Mouse (Mus musculus): Measurements from ENCODE around the gene Myo6.

Gene Myo6

DNA sequence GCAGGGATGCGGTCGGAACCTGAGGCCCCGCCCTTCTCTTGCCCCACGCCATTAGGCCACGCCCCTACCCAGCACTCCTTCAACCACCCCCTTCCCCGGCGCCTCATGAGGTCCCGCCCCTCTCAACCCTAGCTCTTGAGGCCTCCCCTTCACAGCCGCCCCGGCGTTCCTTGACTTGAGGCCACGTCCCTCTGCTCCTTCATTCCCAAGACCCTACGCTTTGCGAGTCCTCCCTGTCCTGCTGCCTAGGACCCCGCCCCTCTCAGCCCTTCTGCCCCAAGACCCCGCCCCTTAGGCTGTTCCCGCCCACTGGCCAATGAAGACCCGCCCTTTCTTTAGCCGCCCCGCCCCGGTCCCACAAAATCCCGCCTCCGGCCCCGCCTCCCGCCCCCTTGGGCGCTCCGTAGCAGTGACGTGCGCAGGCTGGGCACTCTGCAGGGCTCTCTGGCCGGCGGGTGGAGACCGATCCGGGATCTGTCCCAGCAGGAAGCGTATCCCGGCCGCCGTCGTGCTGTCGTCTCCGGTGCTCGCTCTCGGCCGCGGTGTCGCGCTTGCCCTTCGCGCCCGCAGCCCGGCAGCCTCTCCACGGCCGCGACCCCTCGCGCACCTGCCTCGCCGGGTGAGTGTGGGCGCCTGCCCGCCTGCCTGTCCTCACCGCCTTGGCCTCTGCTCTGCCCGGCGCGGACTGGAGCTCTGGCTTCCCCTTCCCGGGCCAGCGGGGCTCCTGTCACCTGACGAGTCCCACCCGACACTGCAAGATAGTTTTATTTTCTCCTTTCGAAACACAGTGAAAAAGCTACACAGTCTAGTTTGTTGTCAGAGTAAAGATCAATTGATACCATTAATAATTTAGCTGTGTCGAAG, at the start of gene Myo6:
Gene Myo6 (plus strand): TSS at position 421 of the 864 bp plus-strand sequence.
- peak; percentile 77 to 81 for DNase-seq (ENCODE audit: low spot score in 2 of 2)

DNA sequence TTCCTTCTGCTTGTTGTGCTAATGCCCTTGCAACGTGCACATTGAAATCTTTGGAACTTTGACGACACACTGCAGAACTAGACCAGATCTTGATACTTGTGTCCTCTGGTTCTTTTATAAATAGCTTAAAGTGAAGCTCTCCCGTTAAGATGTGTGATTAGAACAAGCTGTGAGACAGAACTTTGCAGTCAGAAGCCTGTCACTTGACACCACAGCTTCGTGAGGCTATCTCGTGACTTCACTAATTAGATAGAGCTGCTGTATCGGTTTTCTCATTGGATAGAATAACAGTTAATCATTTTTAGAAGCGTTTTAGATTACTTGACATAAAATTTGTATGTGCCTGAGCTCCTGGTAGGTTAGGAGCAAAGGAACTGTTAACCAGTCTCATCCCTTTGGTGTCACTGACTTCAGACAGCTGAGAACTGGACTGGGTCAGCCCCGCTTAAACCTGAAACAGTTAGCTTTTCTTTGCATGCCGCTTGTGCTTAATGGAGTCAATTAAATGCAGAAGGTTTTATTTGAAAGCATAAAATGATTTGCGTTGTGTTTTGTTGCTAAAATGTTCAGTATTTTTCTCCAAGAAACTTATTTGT, 18.7 kb upstream of the Myo6 start:
- no peak for DNase-seq (ENCODE audit: low spot score in 2 of 2)

DNA sequence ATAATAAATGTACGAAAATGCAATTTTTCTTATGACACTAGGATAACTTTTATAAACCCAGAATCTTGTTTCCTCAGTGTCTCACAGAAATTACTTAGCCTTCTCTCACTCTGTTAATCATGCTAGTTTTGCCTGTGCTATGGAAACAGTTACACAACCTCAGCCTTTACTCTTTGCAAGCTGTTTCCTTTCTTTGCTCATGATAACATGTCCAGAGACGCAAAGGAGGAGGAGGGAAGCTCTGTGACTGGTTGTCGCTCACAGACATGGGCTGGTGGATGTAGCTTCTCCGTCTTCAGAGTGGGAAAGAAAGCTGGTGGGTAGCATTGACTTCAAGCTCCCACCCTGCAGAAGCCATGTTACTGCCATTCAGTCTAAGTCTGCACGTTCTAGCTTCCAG, 15.2 kb upstream of the Myo6 start:
- DNase-seq (ENCODE audit: low spot score in 2 of 2): no peak

DNA sequence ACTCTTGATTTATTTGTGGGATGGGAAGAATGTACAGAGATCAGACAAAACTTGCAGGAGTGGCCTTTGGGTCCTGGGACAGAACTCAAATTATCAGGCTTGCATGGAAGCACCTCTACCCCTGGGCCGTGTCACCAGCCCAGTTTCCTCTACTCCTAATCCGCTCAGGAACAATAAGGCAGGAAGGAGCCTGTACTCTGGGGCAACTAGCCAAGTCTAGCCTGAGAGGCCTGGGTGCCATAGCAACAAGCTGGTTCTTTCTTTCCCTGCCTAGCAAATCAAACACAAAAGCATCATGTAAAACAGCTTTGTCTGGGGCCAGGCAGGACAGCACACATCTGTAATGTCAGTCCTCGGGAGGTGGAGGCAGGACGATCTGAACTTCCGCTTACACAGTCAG, 9.6 kb upstream of the Myo6 start:
- no peak for DNase-seq (ENCODE audit: low spot score in 2 of 2)

DNA sequence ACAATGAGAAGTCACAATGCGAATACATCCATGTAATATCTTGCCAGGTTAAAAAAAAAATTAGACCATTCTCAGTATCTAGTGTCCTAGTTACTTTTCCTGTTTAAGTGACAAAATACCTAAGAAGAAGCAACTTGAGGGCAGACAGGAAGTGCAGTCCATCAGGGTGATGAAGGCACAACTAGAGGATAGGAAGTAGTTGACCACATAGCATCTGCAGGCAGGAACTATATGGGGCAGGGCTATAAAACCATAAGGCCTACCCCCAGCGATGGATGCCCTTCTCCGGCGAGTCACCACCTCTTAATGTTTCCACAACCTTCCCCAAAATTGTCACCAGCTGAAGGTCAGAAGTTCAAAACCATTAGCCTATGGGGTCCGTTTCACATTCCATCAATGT, 8.1 kb upstream of the Myo6 start:
- DNase-seq (ENCODE audit: low spot score in 2 of 2): no peak

DNA sequence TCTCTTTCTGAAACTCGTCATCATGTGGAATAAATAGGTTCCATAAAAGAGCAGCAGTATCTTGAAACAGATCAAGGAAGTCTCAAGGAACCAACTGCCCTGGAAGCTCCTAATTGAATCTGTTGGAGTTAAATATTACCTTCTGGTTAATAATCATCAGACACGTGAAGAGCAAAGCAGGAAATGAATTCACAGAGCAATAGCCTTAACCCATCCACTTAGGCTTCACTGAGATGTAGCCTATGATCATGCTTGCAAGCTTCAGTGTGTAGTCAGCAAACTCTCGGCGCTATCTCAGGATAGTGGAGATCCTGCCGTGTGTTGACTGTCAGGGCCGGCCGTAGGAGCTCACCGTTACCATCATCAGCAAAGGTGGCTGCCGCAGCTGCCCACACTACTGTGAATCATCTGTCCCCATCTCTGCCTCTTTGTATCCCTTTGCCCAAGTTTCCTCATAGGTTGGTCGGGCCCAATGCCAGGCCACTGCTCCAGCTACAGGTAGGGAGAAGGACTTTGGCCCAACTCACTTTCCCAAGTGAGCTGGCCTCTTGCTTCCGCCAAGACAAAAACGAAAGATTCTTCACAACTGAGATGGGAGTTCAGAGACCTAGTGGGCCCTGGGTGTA, 6.9 kb upstream of the Myo6 start:
- no peak for DNase-seq (ENCODE audit: low spot score in 2 of 2)

DNA sequence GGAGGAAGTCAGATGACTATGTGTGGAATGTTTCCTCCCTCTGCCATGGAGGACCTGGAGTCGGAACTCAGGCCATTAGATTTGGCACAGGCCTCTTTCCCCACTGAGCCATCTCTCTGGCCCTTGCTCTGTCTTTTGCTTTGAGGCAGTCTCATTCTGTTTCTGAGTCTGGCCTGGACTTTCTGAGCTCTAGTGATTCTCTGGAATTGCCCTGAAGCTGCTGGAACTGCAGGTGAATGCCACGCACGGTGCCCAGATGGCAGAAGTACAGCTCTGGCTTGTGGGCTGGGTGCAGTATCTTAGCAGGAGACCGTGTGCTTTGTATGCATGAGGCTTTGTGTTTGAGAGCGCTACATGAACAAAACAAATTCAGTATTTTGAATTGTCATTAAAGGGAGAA, 5.9 kb upstream of the Myo6 start:
- no peak for DNase-seq (ENCODE audit: low spot score in 2 of 2)

DNA sequence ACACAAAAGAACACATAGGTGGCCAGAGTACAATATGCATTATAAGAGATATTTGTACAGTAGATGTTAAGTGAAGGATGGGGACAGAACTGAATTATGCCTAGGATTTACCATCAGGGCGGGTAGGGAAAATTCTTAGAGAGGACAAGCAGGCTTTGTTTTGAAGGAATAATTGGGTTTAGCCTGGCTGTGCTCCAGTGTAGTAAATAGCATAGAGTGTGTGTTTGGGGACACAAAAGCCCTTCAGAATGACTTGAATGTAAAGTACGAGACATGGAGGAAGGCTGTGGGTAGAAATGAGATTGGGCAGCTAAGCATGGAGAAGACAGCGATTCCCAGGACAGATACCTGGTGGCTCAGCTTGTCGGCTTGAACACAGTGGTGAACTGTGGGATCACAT, 3.4 kb upstream of the Myo6 start:
- DNase-seq (ENCODE audit: low spot score in 2 of 2): no peak

DNA sequence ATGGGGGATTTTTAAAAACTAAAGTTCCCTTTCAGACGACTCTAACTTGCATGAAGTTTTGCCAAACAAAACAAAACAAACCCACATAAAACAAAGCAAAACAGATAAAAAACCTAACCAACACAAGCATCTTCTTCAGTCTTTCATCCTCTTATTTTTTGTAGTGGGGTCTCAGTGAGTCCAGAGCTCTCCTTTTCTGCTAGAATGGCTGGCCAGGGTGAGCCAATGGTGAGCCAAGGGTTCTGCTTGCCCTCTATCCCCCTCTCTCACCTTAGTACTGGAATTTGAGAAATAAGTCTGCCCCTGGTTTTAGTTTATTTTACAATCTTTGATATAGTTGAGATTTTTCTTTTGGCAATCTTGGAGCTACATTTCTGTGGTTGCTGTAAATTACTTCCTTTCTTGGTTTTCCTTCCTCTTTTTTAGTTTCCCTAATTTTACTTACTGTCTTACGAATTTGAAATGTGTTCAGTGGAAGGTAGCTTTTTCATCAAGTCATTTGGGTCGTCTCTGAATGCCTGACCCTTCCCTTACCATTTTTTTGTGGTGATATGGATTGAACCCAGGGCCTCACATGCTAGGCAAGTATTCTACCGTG, 1.6 kb upstream of the Myo6 start:
- no peak for DNase-seq (ENCODE audit: low spot score in 2 of 2)

DNA sequence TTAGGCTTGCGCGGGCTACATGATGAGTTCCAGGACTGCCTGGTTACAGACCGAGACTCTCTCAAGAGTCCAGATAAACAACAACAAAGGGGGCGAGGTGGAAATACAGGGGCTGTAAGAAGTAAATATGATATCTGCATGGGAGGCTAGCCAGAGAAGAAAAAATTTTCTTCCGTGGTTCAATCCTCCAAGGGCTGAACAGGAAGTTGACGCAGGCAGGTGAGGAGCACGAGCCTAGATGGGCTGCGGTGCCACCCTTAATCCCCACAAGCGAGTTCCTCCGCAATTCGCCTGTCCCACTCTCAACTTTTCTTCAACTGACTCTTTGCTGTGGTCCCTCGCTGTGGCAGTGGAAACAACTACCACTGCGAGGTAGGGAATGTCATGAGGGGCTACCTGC, 640 bp upstream of the Myo6 start:
- no peak for DNase-seq (ENCODE audit: low spot score in 2 of 2)

DNA sequence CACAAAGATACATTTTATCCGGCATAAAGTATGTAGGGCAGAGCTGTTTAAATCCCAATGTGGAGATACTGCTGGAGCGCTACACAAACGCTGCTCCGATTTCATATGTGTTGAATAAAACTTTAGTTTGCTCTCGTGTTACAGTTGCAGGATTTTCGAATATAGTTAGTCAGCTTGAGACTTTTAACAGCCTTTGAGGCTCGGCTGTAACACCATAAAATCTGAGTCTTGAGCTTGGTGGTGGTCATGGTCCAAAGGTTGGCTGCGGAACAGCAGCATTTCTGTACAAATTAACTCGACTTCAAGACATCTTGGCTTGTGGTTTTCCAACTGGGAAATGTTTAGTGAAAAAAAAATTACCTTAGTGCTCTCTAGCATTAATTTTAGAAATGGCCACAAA, 859 bp downstream of the Myo6 start:
- no peak for DNase-seq (ENCODE audit: low spot score in 2 of 2)

DNA sequence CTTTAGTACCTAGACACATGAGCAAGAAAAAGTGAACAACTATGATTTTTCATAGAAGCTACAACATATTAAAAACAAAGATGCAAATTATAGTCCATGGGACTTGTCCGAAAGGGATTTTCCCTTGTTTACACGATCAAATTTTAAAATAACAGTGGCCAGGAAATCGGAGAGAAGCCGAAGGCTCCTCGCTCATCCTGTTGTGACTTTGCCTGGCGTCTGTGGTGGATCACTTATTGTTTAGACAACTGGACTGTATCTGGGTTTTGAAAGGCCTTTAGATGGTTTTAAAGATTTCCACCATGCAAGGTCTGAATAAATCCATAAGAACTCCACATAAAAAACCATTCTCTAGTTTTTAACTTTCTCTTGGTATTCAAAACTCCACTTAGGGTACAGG, 1.6 kb downstream of the Myo6 start:
- no peak for DNase-seq (ENCODE audit: low spot score in 2 of 2)

DNA sequence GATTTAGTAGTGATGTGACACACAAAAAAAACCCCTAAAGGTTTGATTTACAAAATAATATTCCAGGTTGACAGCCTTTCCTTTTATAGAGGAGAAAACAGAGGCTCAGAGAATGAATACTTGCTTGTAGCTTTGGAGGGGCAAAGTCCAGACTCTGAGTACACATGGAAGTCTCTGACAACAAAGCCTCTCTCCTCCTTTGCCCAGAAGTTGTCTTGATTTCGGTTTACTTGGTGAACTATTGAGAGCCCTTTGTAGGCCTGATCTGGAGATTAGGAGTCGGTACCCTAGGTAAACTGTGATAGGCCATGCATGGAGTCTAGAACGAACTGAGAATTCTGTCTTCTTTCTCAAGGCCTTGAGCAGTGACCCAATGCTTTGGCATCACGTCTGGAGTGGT, 2.3 kb downstream of the Myo6 start:
- DNase-seq (ENCODE audit: low spot score in 2 of 2): no peak

DNA sequence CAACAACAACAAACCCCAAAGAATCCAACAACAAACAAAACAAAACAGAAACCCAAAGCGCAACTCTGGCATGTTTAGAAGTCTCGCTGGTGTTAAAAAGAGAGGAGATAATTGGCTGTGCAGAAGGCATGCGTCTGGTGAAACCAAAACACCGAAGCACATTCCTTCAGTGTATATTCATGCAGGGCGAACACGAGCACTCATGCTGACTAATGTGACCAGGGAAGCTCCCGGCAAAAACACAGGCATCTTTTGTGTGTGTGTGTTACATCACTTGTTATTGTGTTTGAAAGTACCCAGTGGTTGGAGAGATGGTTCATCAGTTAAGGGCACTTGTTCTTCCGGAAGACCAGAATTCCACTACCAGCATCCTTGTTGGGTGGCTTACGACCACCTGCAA, 4.7 kb downstream of the Myo6 start:
- no peak for DNase-seq (ENCODE audit: low spot score in 2 of 2)

DNA sequence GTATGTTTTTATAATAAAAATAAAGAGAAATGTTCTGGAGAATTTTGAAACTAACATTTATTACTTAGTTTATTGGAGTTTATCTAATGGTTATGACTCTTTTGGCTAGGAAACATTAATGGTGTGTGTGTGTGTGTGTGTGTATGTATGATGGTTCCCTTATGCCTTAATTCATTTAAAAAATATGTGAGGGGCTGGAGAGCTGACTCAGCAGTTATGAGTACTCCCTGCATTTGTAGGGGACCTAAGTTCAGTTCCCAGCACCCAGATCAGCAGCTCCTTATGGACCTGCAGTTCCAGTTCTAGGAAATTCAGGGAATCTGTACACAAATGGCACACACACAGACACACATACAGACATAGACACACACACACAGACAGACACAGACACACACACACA, 6.4 kb downstream of the Myo6 start:
- DNase-seq (ENCODE audit: low spot score in 2 of 2): no peak

DNA sequence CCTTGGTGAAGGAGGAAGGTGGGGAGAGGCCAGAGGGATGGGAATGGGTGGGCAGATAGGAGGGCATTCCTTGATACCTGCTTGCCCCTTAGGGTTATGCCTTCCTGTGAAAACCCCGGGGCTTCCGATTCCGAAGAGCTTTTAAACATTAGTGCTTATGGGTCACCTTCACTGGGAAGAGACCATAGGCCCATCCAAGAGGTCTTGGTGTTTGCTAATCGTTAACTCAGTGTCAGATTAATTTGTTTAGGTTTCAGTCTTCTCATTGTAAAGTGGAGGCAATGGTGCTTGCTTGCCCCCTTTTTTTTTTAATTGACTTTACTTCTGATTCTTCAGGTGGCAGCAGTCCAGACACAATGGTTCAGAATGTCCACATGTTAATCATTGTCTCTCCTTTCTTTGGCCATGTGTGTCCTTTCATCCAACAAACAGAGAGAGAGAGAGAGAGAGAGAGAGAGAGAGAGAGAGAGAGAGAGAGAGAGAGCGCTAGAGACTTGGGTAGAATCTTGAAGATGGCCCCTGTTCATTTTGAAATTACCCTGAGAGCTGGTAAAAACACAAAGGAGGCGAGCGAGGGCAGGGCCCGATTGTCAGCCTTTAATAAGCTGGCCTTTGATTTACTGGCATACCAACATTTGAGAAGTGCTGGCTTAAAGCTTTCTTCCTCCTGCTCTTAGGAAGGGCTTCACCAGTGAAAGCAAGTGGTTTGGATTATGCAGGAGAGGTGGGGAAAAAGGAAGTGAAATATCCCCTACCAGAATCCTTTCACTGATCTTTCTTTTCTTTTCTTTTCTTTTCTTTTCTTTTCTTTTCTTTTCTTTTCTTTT, 7.8 kb downstream of the Myo6 start:
- DNase-seq (ENCODE audit: low spot score in 2 of 2): no peak

DNA sequence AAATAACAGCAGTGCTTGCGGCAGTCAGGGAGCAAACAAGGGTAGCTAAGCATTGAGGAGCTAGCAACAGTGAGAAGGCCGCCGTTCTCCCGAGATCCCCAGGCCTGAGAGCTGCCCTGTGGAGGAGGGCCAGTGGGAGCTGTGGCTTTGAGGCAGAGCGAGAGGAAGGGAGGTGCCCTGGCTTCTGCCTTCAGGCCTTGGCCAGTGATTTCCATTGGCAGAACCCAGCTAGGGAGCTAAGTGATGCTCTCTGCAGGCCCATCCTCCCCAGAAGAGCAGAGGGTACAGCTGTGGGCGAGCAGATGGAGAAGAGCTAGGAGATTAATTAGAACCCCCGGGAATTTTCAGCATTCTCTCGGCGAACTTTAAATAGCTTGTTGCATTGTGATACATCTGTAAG, 8.8 kb downstream of the Myo6 start:
- no peak for DNase-seq (ENCODE audit: low spot score in 2 of 2)

DNA sequence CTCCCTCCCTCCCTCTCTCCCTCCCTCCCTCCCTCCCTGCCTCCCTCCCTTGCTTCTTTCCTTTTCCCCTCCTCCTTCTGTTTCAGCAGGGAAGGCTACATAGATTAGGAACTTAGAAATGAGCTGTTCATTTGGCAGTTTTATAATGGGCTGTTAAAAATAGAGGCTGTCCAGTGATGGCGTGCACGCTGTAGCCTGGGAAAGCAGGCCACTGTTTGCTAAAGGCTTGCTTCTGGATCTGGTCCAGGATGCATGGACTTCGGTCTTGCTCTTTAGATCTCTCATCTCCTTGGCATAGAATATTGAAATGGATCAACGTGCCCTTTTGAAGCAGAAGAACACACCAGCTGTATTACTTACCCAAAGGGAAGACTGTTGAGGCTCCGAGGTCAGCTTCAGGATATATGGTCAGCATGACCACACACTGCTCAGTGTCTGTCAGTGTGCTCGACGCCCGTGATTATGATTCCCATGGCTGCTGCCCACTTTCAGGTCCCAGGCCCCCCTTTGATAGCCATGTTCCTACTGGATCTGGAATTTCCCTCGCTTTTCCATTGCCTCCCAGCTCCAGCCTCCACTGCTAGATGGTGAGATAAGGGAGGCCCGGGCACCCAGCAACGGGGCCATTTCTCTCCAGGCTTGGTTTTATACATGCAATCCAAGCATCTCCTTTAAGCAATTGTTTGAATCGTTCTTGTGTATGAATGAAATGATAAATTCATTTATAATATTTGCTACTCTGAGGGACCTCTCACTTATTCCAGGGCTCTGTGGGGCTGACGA, 12.1 kb downstream of the Myo6 start:
- DNase-seq (ENCODE audit: low spot score in 2 of 2): no peak

DNA sequence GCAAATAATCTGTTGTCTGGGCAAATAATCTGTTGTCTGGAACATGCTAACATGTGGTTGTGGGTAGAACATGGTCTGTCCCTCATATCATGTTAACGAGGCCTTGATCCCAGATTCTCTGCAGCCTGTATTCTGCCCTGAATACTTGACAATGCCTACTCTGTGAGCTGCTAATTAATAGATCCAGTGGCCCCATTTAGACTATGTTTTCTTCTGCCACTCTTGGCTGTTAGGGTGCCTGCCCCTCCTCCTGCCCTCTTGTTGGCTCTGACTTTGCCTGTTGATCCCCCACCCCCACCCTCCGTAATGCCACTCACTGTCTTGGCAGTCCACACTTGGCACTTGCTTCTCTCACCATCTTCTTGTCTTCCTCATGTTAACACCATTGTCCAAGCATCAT, 13.8 kb downstream of the Myo6 start:
- no peak for DNase-seq (ENCODE audit: low spot score in 2 of 2)

DNA sequence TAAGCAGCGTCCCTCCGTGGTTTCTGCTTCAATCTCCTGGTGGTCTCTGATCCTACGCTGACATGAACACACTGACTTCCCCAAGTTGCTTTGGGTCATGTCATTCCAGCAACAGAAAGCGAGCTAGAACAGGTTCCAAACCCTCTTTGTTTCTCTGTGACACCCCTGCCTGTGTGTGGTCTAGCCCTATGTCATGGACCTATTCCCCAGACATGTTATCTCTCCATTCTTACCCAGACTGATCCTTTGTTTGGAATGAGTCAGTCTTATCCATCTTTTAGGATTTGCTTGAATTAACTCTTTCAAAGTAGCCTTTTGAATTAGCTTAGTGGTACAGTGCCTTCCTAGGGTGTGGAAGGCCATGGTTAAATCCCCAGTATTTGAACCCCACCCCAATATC, 14.9 kb downstream of the Myo6 start:
- no peak for DNase-seq (ENCODE audit: low spot score in 2 of 2)

DNA sequence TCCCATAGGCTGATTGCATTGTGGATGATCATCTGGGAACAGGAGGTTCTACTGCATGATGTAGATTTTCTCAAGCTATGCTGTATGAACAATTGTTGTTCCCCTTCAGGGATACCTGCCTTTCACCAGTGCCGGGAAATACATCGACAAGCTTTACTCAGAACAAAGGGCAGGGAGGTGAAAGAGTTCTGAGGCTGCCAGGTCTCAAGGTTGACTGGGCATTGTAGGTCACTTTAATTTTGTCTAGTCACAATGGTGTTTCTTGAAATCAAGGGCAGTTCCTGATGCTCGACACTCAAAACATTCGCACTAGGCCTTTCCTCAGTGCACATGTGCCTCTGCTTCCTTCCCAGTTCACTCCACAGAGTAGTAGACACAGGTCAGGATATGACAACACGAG, 15.9 kb downstream of the Myo6 start:
- DNase-seq (ENCODE audit: low spot score in 2 of 2): no peak

Data from spleen, postnatal 14 days (tissue).